Mouse (Mus musculus) CH12F3 (cell line): Measurements from ENCODE around the gene Ankrd6.

Source experiments
- in situ Hi-C: fragments of 300-500 bp; cut with MboI; formaldehyde crosslinking; loops from 2 replicates; pipeline ENCODE4 v1.14.3; 2020; ENCODE audit warnings: low sequenced_read_pairs

Ankrd6 gene

DNA sequence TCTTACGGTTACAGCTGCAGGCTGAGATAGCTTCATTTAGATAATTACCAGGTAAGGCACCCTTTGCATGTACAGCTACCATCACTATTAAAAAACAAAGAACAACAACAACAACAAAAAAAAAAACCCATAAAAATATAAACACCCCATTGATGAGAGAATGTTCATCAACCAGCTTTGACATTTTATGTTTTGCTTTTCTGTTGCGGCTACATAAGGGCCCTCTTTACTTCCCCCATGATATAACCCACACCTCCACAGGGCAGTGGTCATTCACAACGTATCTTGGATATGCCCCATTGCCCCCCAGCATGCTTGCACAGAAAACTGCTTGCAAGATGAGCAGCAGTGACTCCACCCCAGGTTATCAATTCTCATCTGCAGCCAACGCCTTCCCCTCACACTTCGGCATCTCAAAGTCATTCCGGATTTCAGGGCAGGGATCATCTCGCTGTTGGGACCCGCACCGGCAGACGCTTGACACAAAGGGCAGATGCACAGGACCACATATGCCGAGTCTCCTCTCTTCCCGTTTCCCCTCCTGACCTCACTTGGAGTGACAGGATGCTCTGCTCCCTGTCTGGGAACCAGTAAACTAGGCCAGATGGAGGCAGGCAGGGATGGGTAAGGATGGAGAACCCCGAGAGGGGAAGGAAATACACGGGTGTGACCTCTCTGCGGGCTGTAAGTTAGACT lies 87.7 kb downstream of the Ankrd6 start:
- in situ Hi-C loops = no loop called here

DNA sequence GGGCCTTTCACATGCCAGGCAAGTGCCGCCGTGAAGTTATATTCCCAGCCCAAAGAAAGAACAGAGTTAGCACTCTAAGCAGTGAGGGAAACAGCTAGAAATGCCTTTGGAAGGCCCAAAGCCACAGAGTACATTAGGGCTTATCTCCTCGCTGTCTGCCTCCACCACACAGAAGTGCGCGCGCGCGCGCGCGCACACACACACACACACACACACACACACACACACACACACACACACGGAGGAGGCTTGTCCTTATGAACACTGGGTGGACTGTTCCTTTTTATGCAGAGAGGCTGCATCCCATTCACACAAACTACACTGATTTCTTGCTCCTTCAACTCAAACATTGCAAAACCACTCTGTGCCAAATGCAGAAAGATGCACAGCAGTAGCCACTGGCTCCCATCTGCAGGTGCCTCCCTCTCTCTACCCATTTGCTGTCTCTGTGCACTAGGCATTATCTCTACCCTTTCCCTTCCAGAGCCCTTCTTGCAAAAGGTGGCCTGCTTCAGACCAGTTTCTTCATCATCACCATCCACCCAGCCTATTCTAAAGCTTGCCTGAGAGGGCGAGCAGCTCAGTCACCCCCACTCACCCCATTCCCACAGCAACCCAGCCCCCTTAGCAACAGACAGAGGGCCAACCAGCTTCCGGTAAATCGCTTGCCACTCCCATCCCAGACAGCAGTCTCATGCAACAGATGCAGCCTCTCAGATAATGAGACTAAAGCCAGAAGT lies 88.5 kb downstream of the Ankrd6 start:
- in situ Hi-C loops = no loop called here

DNA sequence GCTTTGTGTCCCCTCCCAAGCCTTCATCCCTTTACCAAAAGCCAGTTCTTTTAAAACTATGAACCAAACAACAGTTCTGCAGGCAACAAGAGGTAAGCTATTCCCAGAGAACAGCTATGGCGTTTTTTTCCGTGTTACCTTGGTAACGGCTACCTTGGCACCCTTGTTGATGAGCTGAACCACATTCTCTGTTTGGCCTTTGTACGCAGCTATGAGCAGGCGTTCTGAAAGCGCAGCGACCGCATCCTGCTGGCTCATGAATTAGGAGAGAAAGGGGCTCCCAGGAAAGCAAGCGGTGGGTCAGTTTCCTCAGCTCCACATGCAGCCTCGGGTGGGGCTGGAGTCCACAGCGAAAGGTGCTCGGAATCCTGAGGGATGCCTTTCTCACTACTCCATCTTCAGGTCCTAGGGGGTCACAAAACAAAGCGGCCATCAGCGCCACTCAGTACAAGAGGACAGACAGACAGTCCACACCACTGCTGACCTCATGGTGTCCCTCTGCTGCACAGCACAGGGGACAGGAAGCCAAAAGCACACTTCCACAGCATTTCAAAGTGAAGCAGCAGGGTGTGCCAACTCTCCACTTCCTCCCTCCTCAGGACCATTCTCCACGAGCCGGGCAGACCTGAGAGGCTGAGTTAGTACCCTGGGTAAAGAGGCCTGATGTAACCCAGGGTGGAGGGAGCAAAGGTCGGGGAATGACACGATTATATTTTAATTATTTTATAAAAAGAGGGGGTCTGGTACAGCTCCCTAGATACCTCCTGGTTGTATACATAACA lies 90.3 kb downstream of the Ankrd6 start:
- in situ Hi-C loops = no loop called here

DNA sequence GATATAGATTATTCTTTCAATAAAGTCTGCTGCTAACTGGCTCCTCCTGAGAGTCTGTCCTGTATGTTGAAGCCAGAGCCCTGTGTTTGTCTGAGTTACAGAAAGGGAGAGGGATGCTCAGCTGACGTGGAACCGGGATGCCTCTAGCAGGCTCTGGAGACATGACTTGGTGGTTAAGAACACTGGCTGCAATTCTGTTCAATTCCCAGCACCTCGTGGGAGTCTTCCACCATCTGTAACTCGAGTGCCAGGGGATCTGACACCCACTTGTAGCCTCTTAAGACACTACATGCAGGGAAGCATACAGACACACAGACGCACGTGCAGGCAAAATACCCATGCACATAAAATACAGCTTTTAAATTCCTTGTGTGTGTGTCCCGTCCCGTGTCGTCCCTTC lies 95.1 kb downstream of the Ankrd6 start:
- in situ Hi-C loops = no loop called here

DNA sequence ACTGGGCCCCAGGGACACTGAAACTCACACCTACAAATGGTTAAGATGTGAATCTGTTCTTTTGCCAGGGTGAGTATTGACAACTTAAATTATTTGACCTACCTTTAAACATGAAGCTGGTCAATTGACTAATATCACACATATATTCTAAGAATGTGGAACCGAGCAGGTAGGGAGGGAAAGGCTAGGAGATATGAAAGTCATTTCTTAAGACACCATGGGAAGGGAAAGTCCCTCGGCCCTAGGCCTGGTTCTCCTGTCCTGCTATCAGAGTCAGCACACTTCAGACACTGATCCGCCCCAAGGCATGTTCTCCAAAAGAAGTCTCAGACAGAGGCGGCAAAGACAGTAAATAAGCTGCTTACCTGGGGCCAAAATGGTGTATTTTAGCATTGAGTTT lies 95.7 kb downstream of the Ankrd6 start:
- in situ Hi-C loops = no loop called here

DNA sequence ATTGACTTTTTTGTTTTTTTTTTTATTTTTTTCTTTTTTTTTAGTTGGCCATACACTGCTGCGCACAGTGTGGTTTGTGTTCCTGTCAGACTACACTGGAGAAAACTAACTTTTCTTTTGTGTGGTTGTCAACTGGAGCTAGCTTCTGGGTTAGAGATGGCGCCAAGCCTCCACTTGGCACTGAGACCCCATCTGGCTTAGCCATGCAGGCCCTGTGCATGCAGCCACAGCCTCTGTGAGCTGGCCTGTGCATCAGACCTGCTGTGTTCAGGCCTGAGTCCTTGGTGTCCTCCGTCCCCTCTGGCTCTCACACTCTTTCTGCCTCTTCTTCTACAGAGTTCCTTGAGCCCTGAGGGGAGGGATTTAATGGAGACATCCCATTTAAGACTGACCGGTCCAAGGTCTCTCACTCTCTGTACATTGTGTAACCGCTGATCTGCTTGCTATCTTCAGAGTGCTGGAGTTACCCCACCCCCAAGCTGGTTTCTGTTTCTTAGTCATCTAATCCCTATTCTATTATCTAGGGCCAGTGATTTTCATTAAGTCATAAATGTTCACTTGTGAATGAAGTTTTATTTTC lies 96.9 kb downstream of the Ankrd6 start:
- in situ Hi-C loops = no loop called here

DNA sequence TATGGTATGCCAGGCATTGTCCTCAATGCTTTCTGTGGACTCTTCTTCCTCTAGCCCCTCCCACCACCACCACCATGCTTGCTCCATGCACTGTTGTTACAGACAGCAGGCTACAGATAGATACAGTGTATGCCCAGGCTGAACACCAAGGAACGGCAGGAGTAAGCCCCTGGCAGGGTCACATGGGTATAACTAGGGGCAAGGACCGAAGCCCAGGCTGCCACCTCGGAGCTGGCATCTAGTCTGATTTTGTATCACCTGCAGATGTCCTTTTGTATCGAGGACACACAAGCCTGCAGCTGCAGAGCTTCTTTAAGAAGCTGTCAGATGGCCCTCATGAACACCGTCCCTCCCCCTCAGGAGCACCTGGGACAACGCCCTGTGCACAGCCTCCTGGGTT lies 97.8 kb downstream of the Ankrd6 start:
- in situ Hi-C loops = no loop called here

DNA sequence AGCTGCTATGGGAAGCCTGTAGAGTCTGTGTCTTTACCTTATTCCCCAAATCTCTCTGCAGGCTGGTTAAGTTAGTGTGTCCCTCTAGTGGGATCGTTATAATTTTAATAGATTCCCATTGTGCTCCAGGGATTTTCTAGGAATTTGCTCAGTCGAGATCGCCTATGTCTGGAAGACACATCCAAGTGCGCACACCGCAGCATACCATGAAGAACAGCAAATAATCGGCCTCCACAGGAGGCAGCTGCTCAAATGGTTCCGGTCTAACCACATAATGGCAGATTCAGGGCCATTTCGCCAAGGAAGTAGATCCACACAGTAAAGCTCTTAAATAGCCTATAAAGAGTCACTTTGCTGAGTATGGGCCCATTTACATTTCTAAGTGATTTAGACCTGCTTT lies 98.3 kb downstream of the Ankrd6 start:
- in situ Hi-C loops = no loop called here

DNA sequence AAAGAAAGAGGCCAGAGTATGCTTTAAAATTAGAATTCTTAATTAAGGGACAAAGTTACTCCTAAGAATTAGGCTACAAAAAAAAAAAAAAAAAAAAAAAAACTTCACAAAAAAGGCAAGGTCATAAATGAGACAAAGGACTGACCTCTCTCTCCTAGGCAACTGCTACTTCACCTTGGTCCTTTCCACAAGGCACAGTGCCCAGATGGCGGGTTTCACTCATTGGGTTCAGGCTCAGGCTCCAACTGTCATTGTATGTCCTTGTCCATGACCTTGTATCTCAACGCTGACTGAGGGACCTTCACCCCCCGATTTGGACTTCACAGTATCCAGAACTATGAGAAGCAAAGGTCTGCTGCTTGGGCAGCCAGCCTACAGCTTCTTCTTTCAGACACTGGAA lies 112.2 kb downstream of the Ankrd6 start:
- in situ Hi-C loops = no loop called here

DNA sequence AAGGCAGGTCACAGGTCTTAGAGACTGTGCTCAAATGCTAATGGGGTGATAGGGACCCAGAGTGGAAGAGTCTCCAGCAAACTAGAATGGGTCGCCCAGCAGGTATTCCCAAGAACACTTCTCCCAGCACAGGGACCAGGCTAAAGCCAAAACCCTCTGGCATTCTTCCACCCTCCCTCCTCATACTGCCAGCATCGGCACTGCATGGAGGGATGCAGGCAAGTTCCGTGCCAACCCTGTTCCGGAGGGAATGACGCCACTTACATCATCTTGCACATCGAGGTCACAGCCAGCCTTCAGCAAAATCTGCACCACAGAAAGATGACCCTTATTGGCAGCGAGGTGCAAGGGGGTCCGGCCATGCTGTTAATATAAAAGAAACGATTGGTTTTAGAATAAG lies 114.6 kb downstream of the Ankrd6 start:
- in situ Hi-C loops = no loop called here

DNA sequence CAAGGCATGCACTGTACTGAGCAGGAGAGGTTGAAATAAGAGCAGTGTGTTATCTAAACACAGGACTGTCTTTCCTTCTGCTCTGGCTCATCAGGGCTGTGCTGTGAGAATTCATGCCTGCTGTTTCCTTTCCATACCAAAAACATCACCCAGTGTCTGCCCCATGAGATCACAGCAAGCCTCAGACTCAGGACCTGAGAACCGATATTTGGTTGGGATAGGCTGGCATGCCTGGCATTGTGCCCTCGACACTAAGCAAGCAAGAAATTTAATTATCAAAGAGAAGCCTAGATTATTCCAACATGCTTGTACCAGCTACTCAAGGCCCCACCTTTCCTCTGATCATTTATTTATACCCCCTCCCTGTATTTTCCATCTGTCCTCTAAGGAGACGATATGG lies 116.1 kb downstream of the Ankrd6 start:
- in situ Hi-C loops = no loop called here

DNA sequence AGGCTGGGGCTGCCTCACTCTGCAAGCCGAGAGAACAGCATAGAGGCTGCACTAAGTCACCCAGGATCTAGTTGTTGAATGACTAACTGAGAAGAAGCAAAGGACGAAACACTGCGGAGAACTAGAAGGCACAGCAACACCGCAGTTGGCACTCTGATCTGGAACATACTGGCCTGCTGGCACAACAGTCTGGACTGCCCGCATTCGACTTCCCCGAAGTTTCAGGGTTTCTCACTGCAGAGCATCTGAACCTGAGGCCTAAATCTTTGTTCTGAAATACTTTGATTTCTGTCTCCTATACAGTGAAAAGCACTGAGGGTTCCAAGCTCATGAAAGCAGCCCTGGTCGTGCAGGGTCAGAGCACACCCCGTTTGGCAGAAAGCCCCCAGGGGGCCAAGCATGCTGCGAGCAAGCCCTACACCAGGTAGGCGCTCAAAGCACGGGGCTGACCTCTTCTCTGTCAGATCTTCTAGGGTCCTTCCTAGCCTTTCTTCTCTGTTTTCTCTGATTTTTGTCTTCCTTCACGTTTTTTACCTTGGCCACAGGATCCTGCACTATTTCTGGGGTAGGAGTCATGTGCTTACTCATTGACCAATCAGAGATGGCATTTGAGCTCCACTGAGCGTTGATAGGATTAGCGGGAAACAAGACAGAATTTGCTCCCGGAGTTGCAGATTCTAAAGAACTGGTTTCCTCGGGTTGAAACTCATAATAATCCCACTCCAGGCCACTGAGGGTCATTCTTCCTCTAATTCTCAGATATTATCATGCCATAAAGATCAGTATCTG lies 117.0 kb downstream of the Ankrd6 start:
- in situ Hi-C loops = no loop called here

DNA sequence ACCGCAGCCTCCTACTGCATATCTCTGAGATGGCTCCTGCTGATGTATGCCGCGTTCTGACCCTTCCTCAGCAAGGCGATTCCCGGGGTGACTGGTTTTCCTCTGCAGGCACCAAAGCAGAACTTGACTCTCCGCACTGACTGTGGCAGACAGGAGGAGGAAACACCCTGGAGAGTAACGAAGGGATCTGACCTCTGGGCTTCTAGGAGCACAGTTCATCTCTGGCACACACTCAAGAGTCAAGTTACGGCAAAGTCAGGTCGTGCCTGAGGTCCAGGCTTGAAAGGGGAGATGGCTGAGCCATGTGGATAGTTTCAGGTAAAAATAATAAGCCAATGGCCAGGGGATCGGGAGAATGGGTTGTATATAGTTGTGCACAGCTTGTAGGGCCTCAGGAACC lies 121.3 kb downstream of the Ankrd6 start:
- in situ Hi-C loops = no loop called here

DNA sequence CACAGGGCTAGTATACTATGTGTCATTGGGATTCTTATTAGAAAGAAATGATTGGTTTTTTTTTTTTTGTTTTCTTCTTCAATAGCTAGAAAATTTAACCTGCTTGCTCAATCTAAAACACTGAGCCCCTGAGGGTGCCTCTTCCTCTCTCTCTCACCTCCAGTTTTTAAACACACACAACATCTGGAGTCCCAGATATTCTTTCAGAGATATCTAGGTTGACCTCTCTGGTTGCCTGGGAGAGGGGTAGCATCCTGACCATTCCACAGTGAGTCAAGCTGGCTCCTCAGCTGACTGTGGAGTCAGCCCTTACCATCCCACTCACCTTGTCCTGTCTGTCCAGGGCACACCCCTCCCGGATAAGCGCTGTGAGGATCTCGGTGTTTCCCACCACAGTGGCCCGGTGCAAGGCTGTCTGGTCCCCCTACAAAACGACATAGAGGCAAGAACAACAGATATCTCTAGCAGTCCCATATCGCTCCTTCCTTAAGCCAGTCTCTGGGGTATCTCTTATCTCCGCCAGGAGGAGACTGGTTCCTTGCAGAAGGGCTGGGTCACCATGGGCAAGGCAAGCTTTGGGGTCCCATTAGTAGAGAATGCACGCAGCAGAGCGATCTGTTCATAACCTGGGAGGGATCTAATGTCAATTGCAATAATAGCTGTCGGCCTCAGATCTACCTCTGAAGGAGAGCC lies 122.1 kb downstream of the Ankrd6 start:
- in situ Hi-C loops = no loop called here

DNA sequence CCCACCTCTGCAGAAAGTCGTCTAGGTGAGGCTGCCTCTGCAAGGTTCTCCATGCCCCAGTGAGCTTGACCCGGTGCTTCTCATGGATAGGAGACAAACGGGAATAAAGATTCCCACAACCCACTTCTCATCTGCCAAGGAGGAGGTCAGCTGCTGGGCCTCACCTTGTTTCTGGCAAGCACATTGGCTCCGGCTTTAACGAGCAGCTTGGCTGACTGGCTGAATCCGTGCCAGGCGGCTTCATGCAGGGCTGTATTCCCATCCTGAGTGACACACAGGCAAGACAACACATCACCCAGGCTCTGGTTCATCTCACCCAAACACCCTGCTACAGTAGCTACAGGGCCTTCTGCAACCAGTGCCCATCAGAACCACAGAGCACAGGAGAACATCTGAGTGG lies 123.7 kb downstream of the Ankrd6 start:
- in situ Hi-C loops = no loop called here

DNA sequence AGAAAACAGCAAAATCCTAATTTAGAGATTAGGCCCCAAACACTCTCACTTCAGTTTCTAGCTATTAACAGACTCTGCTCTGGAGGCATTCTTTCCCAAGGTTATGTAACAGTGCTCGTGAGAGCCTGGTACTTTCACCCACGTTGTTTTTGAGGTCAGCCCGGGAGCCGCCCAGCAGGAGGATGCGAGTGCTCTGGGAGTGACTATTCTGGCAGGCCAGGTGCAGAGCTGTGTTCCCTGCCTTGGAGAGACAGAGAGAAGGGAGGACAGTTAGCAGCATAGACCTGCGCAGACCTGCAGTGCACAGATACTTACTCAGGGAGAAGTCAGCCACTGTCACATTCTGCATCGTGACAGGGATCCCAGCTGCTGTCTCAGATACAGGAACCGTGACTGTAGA lies 126.4 kb downstream of the Ankrd6 start:
- in situ Hi-C loops = no loop called here

DNA sequence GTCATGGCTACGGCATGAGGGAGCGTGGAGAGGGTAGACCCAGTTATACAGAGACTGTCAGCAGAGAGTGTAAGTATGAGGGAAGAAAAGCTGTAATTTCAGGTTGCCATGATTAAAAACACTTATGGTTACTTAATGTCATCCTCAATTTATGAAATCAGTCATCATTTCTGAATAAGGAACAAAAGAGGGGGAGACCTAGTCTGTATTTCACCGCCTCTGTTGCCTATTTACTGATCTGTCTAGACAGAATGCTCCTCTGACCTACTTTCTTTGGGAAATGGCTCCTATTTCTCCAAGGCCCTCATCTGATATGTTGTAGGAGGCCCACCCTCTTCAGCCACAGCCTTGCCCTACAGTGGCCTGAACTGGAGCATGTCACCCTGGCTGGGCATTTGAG lies 130.0 kb downstream of the Ankrd6 start:
- in situ Hi-C loops = no loop called here

DNA sequence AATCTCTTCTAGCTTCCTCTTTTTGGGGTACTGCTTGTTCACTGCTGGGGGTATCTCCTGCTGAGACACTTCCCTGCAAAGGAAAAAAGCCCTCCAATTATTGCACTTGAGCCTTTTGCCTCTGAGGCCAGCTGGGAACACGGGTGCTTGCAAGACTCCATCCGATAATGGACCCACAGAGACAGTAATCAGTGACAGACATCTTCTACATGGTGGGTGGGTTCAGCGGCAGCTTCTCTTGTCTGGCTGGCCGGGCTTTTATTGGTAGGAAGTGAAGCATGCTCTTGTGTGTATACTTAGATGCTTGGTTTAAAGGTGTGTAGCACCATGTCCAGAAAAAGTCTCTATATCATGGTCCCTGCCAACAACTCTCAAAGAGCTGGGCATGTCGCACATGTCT lies 133.2 kb downstream of the Ankrd6 start:
- in situ Hi-C loops = no loop called here

DNA sequence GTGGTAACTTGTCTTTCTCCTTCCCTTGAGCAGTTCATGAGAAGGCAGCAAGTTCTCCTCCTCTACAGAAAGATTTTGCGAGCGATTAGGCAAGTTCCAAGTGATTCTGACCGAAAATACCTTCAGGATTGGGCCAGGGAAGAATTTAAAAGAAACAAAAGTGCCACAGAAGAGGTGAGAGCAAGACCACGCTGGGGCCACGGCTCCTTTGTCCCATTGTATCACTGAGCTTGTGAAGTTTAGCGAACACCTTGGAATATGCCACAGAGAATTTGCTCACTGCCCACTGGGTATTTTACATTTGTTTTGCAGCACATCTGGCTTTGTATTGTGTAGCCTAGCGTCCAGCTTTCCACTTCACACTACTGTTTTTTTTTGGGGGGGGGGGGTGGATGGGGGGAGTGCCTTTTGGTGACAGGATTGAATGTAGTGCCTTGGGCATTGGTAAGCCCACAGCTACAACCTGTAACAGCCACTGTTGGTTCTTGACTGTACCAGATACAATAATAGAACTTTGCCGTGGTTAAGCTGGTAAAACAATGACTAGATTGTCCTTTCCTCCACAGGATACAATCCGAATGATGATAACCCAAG lies 150.0 kb downstream of the Ankrd6 start:
- in situ Hi-C loops = no loop called here
